Mouse (Mus musculus) C2C12 (cell line): ENCODE measurements around the gene Grrp1.

Experiments used
- CTCF ChIP-seq: IDR thresholded peaks from one replicate; pipeline ENCODE4 v1.5.1; 2011; ENCODE audit not compliant: control insufficient read depth, insufficient read depth, insufficient read length
- MAX ChIP-seq: IDR thresholded peaks from one replicate; pipeline ENCODE4 v1.6.1; 2011; ENCODE audit warnings: mild to moderate bottlenecking, control low read depth
- USF1 ChIP-seq: IDR thresholded peaks from one replicate; pipeline ENCODE4 v1.6.1; 2011; ENCODE audit warnings: low read depth, mild to moderate bottlenecking, control low read depth, moderate library complexity

- TF ChIP-seq CTCF: no peak
- TF ChIP-seq MAX: no peak
- no peak for TF ChIP-seq USF1
Observed at GRCm38 (mm10) chr4:134293692-134294163, 39.8 kb upstream of the Grrp1 start.
